Mouse (Mus musculus) myocyte (in vitro differentiated cells): ENCODE results near the gene Etv6. TPM values are rescaled to one million over a fixed set of nuclear protein-coding genes. Genes with fewer than 3 reads are reported as not detected.

Source experiments
- H3K27me3 ChIP-seq: one replicate; pipeline ENCODE4 v1.6.1; 2011; ENCODE audit not compliant: control insufficient read depth, insufficient read depth, insufficient read length
- H3K36me3 ChIP-seq: one replicate; pipeline ENCODE4 v1.6.1; 2011; ENCODE audit not compliant: control insufficient read depth, insufficient read depth
- H3K4me2 ChIP-seq: one replicate; pipeline ENCODE4 v1.6.1; 2011; ENCODE audit warnings: low read depth, control low read depth
- H3K4me3 ChIP-seq: one replicate; pipeline ENCODE4 v1.5.1; 2011; ENCODE audit warnings: mild to moderate bottlenecking, control low read depth, moderate library complexity
- H3K79me2 ChIP-seq: one replicate; pipeline ENCODE4 v1.6.1; 2011; ENCODE audit not compliant: control insufficient read depth, insufficient read depth
- H3ac ChIP-seq: one replicate; pipeline ENCODE4 v1.6.1; 2011; ENCODE audit not compliant: control insufficient read depth, insufficient read length
- CEBPB ChIP-seq: IDR thresholded peaks from 2 replicates; pipeline ENCODE4 v1.6.1; 2011; ENCODE audit warnings: mild to moderate bottlenecking, moderate library complexity; ENCODE audit not compliant: poor library complexity, insufficient read depth, severe bottlenecking
- E2F4 ChIP-seq: IDR thresholded peaks from one replicate; pipeline ENCODE4 v1.6.1; 2011; ENCODE audit warnings: mild to moderate bottlenecking, control low read depth, moderate library complexity; ENCODE audit not compliant: insufficient read depth
- MAX ChIP-seq: IDR thresholded peaks from one replicate; pipeline ENCODE4 v1.6.1; 2011; ENCODE audit warnings: low read depth, mild to moderate bottlenecking, control low read depth
- MYOD1 ChIP-seq, 3 experiments: IDR thresholded peaks; one replicate each; pipeline ENCODE4 v1.6.1; 2011; ENCODE audit warnings: control low read depth in 2 of 3, low read depth in 2 of 3, mild to moderate bottlenecking in 2 of 3, moderate library complexity in 1 of 3; ENCODE audit not compliant: insufficient read length in 2 of 3, control insufficient read depth in 1 of 3
- MYOG ChIP-seq, 3 experiments: IDR thresholded peaks; one replicate each; pipeline ENCODE4 v1.6.1; 2011; ENCODE audit warnings: control low read depth in 2 of 3, low read depth in 2 of 3, mild to moderate bottlenecking in 2 of 3; ENCODE audit not compliant: insufficient read length in 2 of 3, control insufficient read depth in 1 of 3, insufficient read depth in 1 of 3
- POLR2A ChIP-seq: IDR thresholded peaks from one replicate; pipeline ENCODE4 v1.6.1; 2011; ENCODE audit warnings: low read depth, mild to moderate bottlenecking, control low read depth, moderate library complexity; ENCODE audit not compliant: insufficient read length
- POLR2AphosphoS2 ChIP-seq: IDR thresholded peaks from one replicate; pipeline ENCODE4 v1.6.1; 2011; ENCODE audit warnings: low read depth, control low read depth; ENCODE audit not compliant: insufficient read length
- REST ChIP-seq: IDR thresholded peaks from one replicate; pipeline ENCODE4 v1.6.1; 2011; ENCODE audit warnings: mild to moderate bottlenecking, control low read depth, moderate library complexity; ENCODE audit not compliant: insufficient read depth, insufficient read length
- SRF ChIP-seq: IDR thresholded peaks from one replicate; pipeline ENCODE4 v1.6.1; 2011; ENCODE audit warnings: low read depth; ENCODE audit not compliant: control insufficient read depth, insufficient read length
- TCF12 ChIP-seq: IDR thresholded peaks from one replicate; pipeline ENCODE4 v1.6.1; 2011; ENCODE audit warnings: mild to moderate bottlenecking, control low read depth; ENCODE audit not compliant: poor library complexity, insufficient read depth, severe bottlenecking
- TCF3 ChIP-seq: IDR thresholded peaks from one replicate; pipeline ENCODE4 v1.6.1; 2011; ENCODE audit warnings: low read depth, control low read depth; ENCODE audit not compliant: insufficient read length
- USF1 ChIP-seq: IDR thresholded peaks from one replicate; pipeline ENCODE4 v1.6.1; 2011; ENCODE audit warnings: low read depth, mild to moderate bottlenecking, control low read depth, moderate library complexity
- polyA plus RNA-seq: library from polyadenylated mRNA; unstranded; fragments of >200 nt; fragmentation: generic; extraction: Trizol; gene quantifications from one replicate; pipeline ENCODE4 v1.2.1, GENCODE M21; 2012; ENCODE audit warnings: missing spikeins

Etv6 gene
- polyA plus RNA-seq, 1 experiment, result 6.8 TPM

GRCm38 (mm10) chr6:134032451-134032850, 3.0 kb upstream of the Etv6 start:
- Histone ChIP-seq H3ac (no peak overlapping the region), H3K27me3 (no peaks in the 10 kb centered on the region), H3K79me2 (peaks cover 13% of the 10 kb centered on the region), H3K4me3 (no peak overlapping the region), H3K4me2 (no peak overlapping the region), H3K36me3 (no peaks in the 10 kb centered on the region)
- no peak for TF ChIP-seq REST
- no peak for TF ChIP-seq POLR2AphosphoS2
- no peak for TF ChIP-seq MYOD1 (IDR thresholded peaks at IDR 0.05; ENCODE audit: control insufficient read depth in 1 of 3, insufficient read length in 2 of 3, low read depth in 2 of 3)
- TF ChIP-seq POLR2A, result no peak
- no peak for TF ChIP-seq TCF12
- TF ChIP-seq E2F4, result no peak
- no peak for TF ChIP-seq SRF
- TF ChIP-seq MYOG (IDR thresholded peaks at IDR 0.05; ENCODE audit: control insufficient read depth in 1 of 3, insufficient read depth in 1 of 3, insufficient read length in 2 of 3, low read depth in 2 of 3), result no peak
- TF ChIP-seq TCF3, result no peak
- TF ChIP-seq CEBPB, result no peak

GRCm38 (mm10) chr6:134034436-134034835, 1.1 kb upstream of the Etv6 start:
- H3K27me3 ChIP-seq, result no peaks in the 10 kb centered on the region
- H3K4me3 ChIP-seq, result peak overlapping the region; percentile 91
- no peaks in the 10 kb centered on the region for H3K36me3 ChIP-seq
- H3ac ChIP-seq, result peak overlapping the region; percentile 99
- peaks cover 33% of the 10 kb centered on the region for H3K79me2 ChIP-seq
- peak overlapping the region; percentile 71 for H3K4me2 ChIP-seq
- TF ChIP-seq POLR2A (no peak), MYOG (IDR thresholded peaks at IDR 0.05; ENCODE audit: control insufficient read depth in 1 of 3, insufficient read depth in 1 of 3, insufficient read length in 2 of 3, low read depth in 2 of 3) (no peak), SRF (no peak), MYOD1 (IDR thresholded peaks at IDR 0.05; ENCODE audit: control insufficient read depth in 1 of 3, insufficient read length in 2 of 3, low read depth in 2 of 3) (no peak), REST (no peak), TCF3 (no peak), TCF12 (no peak), CEBPB (no peak), MAX (no peak), E2F4 (no peak), USF1 (no peak), POLR2AphosphoS2 (no peak)

- Histone ChIP-seq H3K4me2 (peak overlapping the region; percentile 71), H3ac (peak overlapping the region; percentile 99), H3K27me3 (no peaks in the 10 kb centered on the region), H3K36me3 (no peaks in the 10 kb centered on the region), H3K4me3 (peak overlapping the region; percentile 91), H3K79me2 (peaks cover 38% of the 10 kb centered on the region)
- TF ChIP-seq TCF12, result no peak
- TF ChIP-seq USF1, result no peak
- TF ChIP-seq REST, result no peak
- TF ChIP-seq E2F4, result peak; percentile 55
- TF ChIP-seq SRF, result no peak
- TF ChIP-seq POLR2AphosphoS2, result no peak
- TF ChIP-seq TCF3, result no peak
- TF ChIP-seq MYOG (IDR thresholded peaks at IDR 0.05; ENCODE audit: control insufficient read depth in 1 of 3, insufficient read depth in 1 of 3, insufficient read length in 2 of 3, low read depth in 2 of 3), result no peak
- peak; percentile 79 for TF ChIP-seq POLR2A
Observed at GRCm38 (mm10) chr6:134034904-134035489, 503 bp upstream of the Etv6 start.

GRCm38 (mm10) chr6:134036491-134036911, 1.0 kb downstream of the Etv6 start:
- TF ChIP-seq TCF12, result no peak
- TF ChIP-seq REST, result no peak
- TF ChIP-seq MAX, result no peak
- no peak for TF ChIP-seq TCF3
- no peak for TF ChIP-seq CEBPB
- TF ChIP-seq E2F4, result no peak
- no peak for TF ChIP-seq POLR2AphosphoS2
- TF ChIP-seq USF1, result no peak
- TF ChIP-seq MYOG (IDR thresholded peaks at IDR 0.05; ENCODE audit: control insufficient read depth in 1 of 3, insufficient read depth in 1 of 3, insufficient read length in 2 of 3, low read depth in 2 of 3), result no peak
- TF ChIP-seq POLR2A, result no peak
- no peak for TF ChIP-seq MYOD1 (IDR thresholded peaks at IDR 0.05; ENCODE audit: control insufficient read depth in 1 of 3, insufficient read length in 2 of 3, low read depth in 2 of 3)
- Histone ChIP-seq H3K4me2 (peak overlapping the region; percentile 92), H3K79me2 (peaks cover 53% of the 10 kb centered on the region), H3K27me3 (no peaks in the 10 kb centered on the region), H3K36me3 (no peaks in the 10 kb centered on the region), H3K4me3 (peak overlapping the region; percentile 91), H3ac (peak overlapping the region; percentile 99)
